Mouse (Mus musculus) myocyte (in vitro differentiated cells): ENCODE measurements at regions not wholly inside any gene's neighbourhood (a gene's known extent, or its start where the extent isn't known, plus 50 kb on each side); places are given as distances from the start of the nearest gene placed in this dataset.
"Not testable (repeated sequence)": the region's sequence is repeated elsewhere in the genome, so short reads cannot be mapped to it uniquely, and the experiment has no call there.

Experiments
- H3K27me3 ChIP-seq: one replicate; pipeline ENCODE4 v1.6.1; 2011; ENCODE audit not compliant: control insufficient read depth, insufficient read depth, insufficient read length
- H3K36me3 ChIP-seq: one replicate; pipeline ENCODE4 v1.6.1; 2011; ENCODE audit not compliant: control insufficient read depth, insufficient read depth
- H3K4me2 ChIP-seq: one replicate; pipeline ENCODE4 v1.6.1; 2011; ENCODE audit warnings: low read depth, control low read depth
- H3K4me3 ChIP-seq: one replicate; pipeline ENCODE4 v1.5.1; 2011; ENCODE audit warnings: mild to moderate bottlenecking, control low read depth, moderate library complexity
- H3K79me2 ChIP-seq: one replicate; pipeline ENCODE4 v1.6.1; 2011; ENCODE audit not compliant: control insufficient read depth, insufficient read depth
- H3ac ChIP-seq: one replicate; pipeline ENCODE4 v1.6.1; 2011; ENCODE audit not compliant: control insufficient read depth, insufficient read length
- CEBPB ChIP-seq: IDR thresholded peaks from 2 replicates; pipeline ENCODE4 v1.6.1; 2011; ENCODE audit warnings: mild to moderate bottlenecking, moderate library complexity; ENCODE audit not compliant: poor library complexity, insufficient read depth, severe bottlenecking
- E2F4 ChIP-seq: IDR thresholded peaks from one replicate; pipeline ENCODE4 v1.6.1; 2011; ENCODE audit warnings: mild to moderate bottlenecking, control low read depth, moderate library complexity; ENCODE audit not compliant: insufficient read depth
- MAX ChIP-seq: IDR thresholded peaks from one replicate; pipeline ENCODE4 v1.6.1; 2011; ENCODE audit warnings: low read depth, mild to moderate bottlenecking, control low read depth
- MYOD1 ChIP-seq, 3 experiments: IDR thresholded peaks; one replicate each; pipeline ENCODE4 v1.6.1; 2011; ENCODE audit warnings: control low read depth in 2 of 3, low read depth in 2 of 3, mild to moderate bottlenecking in 2 of 3, moderate library complexity in 1 of 3; ENCODE audit not compliant: insufficient read length in 2 of 3, control insufficient read depth in 1 of 3
- MYOG ChIP-seq, 3 experiments: IDR thresholded peaks; one replicate each; pipeline ENCODE4 v1.6.1; 2011; ENCODE audit warnings: control low read depth in 2 of 3, low read depth in 2 of 3, mild to moderate bottlenecking in 2 of 3; ENCODE audit not compliant: insufficient read length in 2 of 3, control insufficient read depth in 1 of 3, insufficient read depth in 1 of 3
- POLR2A ChIP-seq: IDR thresholded peaks from one replicate; pipeline ENCODE4 v1.6.1; 2011; ENCODE audit warnings: low read depth, mild to moderate bottlenecking, control low read depth, moderate library complexity; ENCODE audit not compliant: insufficient read length
- POLR2AphosphoS2 ChIP-seq: IDR thresholded peaks from one replicate; pipeline ENCODE4 v1.6.1; 2011; ENCODE audit warnings: low read depth, control low read depth; ENCODE audit not compliant: insufficient read length
- REST ChIP-seq: IDR thresholded peaks from one replicate; pipeline ENCODE4 v1.6.1; 2011; ENCODE audit warnings: mild to moderate bottlenecking, control low read depth, moderate library complexity; ENCODE audit not compliant: insufficient read depth, insufficient read length
- SRF ChIP-seq: IDR thresholded peaks from one replicate; pipeline ENCODE4 v1.6.1; 2011; ENCODE audit warnings: low read depth; ENCODE audit not compliant: control insufficient read depth, insufficient read length
- TCF12 ChIP-seq: IDR thresholded peaks from one replicate; pipeline ENCODE4 v1.6.1; 2011; ENCODE audit warnings: mild to moderate bottlenecking, control low read depth; ENCODE audit not compliant: poor library complexity, insufficient read depth, severe bottlenecking
- TCF3 ChIP-seq: IDR thresholded peaks from one replicate; pipeline ENCODE4 v1.6.1; 2011; ENCODE audit warnings: low read depth, control low read depth; ENCODE audit not compliant: insufficient read length
- USF1 ChIP-seq: IDR thresholded peaks from one replicate; pipeline ENCODE4 v1.6.1; 2011; ENCODE audit warnings: low read depth, mild to moderate bottlenecking, control low read depth, moderate library complexity

DNA sequence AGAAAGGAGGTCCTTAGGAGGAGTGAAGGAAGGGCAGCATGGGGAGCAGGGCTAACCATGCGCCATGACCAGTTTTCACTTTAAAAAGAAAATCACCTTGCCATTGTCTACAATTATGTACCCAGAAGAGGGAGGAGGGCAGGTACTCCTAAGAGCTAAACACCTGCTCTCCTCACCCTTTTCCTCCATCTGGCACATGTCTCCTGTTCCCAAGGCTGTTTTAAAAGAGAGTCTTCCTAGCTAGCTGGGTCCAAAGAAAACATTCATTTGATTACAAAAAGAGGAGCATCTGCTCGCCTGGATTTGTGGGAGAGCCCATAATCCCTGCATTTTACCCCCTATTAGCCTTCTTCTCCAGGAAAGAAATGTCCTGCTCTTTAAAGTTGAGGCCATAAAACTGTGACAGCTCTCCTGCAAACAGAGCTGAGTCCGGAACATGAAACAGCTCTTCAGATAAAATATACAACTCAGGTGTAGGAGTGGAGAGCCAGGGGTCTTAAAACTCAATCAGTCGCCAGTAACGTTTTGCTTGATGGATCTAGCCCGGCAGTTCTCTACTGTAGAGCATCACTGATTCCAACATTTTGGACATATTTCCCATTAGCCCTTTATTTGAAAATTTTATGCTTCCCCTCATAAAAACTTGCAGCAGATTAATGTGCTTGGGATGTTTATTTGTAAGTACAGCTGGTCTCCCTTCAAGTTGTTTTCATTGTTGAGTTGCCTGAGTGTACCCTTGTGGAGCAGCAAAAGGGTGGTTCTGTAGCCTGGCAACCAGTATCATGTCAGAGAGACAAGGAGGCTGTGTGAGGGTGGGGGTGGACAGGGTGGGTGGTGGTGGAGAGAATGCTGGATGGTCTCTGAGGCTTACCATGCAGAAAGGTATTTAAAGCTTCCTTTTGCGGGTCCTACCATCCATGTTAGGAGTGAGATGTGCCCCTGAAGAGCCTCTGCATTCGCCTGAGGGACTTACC lies 105.5 kb downstream of the Apob start:
- no peak overlapping the region for H3K4me3 ChIP-seq
- H3K27me3 ChIP-seq = no peaks in the 10 kb centered on the region
- no peak for TF ChIP-seq MAX
- TF ChIP-seq TCF3 = no peak
- TF ChIP-seq SRF = no peak
- TF ChIP-seq USF1 = no peak
- TF ChIP-seq REST = no peak
- no peak for TF ChIP-seq POLR2A
- no peak for TF ChIP-seq CEBPB
- no peak overlapping the region for H3ac ChIP-seq
- H3K36me3 ChIP-seq = no peaks in the 10 kb centered on the region
- H3K4me2 ChIP-seq = no peak overlapping the region
- H3K79me2 ChIP-seq = no peaks in the 10 kb centered on the region

GRCm38 (mm10) chr12:8087958-8088357 lies 110.5 kb downstream of the Apob start:
- H3K27me3 ChIP-seq = no peaks in the 10 kb centered on the region
- H3ac ChIP-seq = no peak overlapping the region
- TF ChIP-seq TCF3 (no peak), CEBPB (no peak), REST (no peak), MAX (no peak)
- no peaks in the 10 kb centered on the region for H3K36me3 ChIP-seq
- no peak overlapping the region for H3K4me3 ChIP-seq
- H3K79me2 ChIP-seq = no peaks in the 10 kb centered on the region
- H3K4me2 ChIP-seq = no peak overlapping the region

DNA sequence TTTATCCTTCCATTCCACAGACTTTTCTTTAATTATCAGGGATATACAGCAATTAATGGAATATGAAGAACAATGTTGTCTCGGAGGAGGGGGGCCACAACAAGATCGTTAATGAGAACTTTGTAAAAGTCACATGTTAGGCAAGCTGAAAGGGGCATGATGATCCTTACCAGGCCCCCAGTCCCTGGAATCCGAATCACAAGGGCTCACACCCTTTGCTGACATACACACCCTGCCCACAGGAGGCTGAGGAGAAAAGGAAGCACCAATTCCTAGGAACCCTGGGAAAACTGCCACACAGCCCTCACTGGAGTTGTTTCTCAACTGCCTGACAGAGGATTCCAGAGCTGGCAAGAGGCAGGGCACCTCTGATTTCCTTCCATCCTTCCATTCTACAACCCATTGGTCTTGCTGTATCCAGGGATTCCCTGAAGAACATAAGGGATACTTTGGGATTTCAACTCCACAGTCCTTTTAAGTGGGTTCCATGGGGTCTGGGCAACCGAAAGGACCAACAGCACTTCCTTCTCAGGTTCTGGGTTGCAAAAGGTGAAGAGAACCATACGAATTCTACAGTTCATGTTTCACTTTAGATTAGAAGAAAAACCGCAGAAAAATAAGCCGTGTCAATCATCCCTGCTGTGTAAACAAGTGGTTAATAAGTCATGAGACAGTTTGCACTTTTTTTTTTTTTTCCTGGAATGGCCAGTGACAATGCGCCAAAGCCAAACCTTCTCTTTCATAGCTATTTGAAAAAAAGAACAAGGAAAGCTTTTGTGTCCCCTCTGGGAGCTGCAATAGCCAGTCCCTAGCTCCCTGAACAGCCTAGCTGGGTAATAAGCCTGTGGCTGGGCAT lies 112.2 kb downstream of the Apob start:
- H3K79me2 ChIP-seq = no peaks in the 10 kb centered on the region
- H3K4me3 ChIP-seq = no peak overlapping the region
- H3K36me3 ChIP-seq = no peaks in the 10 kb centered on the region
- no peaks in the 10 kb centered on the region for H3K27me3 ChIP-seq
- H3K4me2 ChIP-seq = peak overlapping the region; percentile 27
- TF ChIP-seq MYOG (IDR thresholded peaks at IDR 0.05; ENCODE audit: control insufficient read depth in 1 of 3, insufficient read depth in 1 of 3, insufficient read length in 2 of 3, low read depth in 2 of 3) (no peak), CEBPB (no peak), E2F4 (no peak), MYOD1 (IDR thresholded peaks at IDR 0.05; ENCODE audit: control insufficient read depth in 1 of 3, insufficient read length in 2 of 3, low read depth in 2 of 3) (no peak), USF1 (no peak)
- no peak overlapping the region for H3ac ChIP-seq

DNA sequence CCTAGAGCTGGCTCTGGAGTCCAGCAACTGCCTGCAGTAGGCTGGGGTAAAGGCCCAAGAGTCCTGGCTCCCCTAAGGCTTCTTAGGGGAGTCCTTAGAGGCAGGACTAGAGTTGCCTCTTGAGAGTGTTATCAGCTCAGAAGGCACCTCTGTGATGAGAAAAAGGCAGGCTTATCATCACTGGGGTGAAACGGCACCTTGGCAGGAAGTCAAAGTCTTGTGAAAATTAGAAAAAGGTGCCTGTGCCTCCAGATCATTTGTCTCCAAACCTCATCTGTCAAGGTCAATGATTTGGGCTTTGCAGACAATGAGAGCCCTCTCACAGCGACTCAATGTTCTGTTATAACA lies 112.8 kb downstream of the Apob start:
- H3ac ChIP-seq = no peak overlapping the region
- H3K4me2 ChIP-seq = peak overlapping the region; percentile 27
- no peak overlapping the region for H3K4me3 ChIP-seq
- no peaks in the 10 kb centered on the region for H3K79me2 ChIP-seq
- H3K27me3 ChIP-seq = no peaks in the 10 kb centered on the region
- H3K36me3 ChIP-seq = no peaks in the 10 kb centered on the region
- TF ChIP-seq SRF = no peak

GRCm38 (mm10) chr12:8093437-8093836 lies 114.5 kb upstream of the Ldah start:
- TF ChIP-seq TCF12 (no peak), USF1 (no peak), MYOG (IDR thresholded peaks at IDR 0.05; ENCODE audit: control insufficient read depth in 1 of 3, insufficient read depth in 1 of 3, insufficient read length in 2 of 3, low read depth in 2 of 3) (no peak), MAX (no peak)
- Histone ChIP-seq H3K27me3 (no peaks in the 10 kb centered on the region), H3ac (no peak overlapping the region), H3K36me3 (no peaks in the 10 kb centered on the region), H3K4me2 (no peak overlapping the region), H3K79me2 (no peaks in the 10 kb centered on the region), H3K4me3 (no peak overlapping the region)

GRCm38 (mm10) chr12:8095946-8096345 lies 112.0 kb upstream of the Ldah start:
- Histone ChIP-seq H3ac (no peak overlapping the region), H3K36me3 (no peaks in the 10 kb centered on the region), H3K27me3 (no peaks in the 10 kb centered on the region), H3K4me3 (no peak overlapping the region), H3K4me2 (no peak overlapping the region), H3K79me2 (no peaks in the 10 kb centered on the region)
- TF ChIP-seq POLR2AphosphoS2 = no peak
- TF ChIP-seq USF1 = no peak
- no peak for TF ChIP-seq CEBPB
- no peak for TF ChIP-seq REST
- no peak for TF ChIP-seq TCF3
- no peak for TF ChIP-seq MYOD1 (IDR thresholded peaks at IDR 0.05; ENCODE audit: control insufficient read depth in 1 of 3, insufficient read length in 2 of 3, low read depth in 2 of 3)
- no peak for TF ChIP-seq POLR2A
- TF ChIP-seq MYOG (IDR thresholded peaks at IDR 0.05; ENCODE audit: control insufficient read depth in 1 of 3, insufficient read depth in 1 of 3, insufficient read length in 2 of 3, low read depth in 2 of 3) = no peak
- no peak for TF ChIP-seq TCF12
- no peak for TF ChIP-seq E2F4
- TF ChIP-seq SRF = no peak
- no peak for TF ChIP-seq MAX

- H3K79me2 ChIP-seq = not testable (repeated sequence)
Measured at GRCm38 (mm10) chr12:8098395-8098794, 109.5 kb upstream of the Ldah start.

More at GRCm38 (mm10) chr12:8098395-8098794, 109.5 kb upstream of the Ldah start:
- H3K4me2 ChIP-seq, H3K27me3 ChIP-seq, H3K36me3 ChIP-seq, H3K4me3 ChIP-seq, H3ac ChIP-seq: not testable (repeated sequence)
